Mouse (Mus musculus): ENCODE measurements at regions not wholly inside any gene's neighbourhood (a gene's known extent, or its start where the extent isn't known, plus 50 kb on each side); places are given as distances from the start of the nearest gene placed in this dataset.

GRCm38 (mm10) chr15:16491238-16491637, 237.3 kb upstream of the Cdh9 start:
- TF ChIP-seq CTCF (IDR thresholded peaks at IDR 0.05; ENCODE audit: low read depth) = no peak
- no peak for TF ChIP-seq EP300 (optimal IDR thresholded peaks at IDR 0.05)
